Mouse (Mus musculus) erythroblast, embryonic 14.5 days (primary cell): ENCODE data around the gene Nmur1. TPM values are rescaled to one million over a fixed set of nuclear protein-coding genes. Genes with fewer than 3 reads are reported as not detected.
"Not testable (repeated sequence)": the region's sequence is repeated elsewhere in the genome, so short reads cannot be mapped to it uniquely, and the experiment has no call there.

Experiments
- H3K27me3 ChIP-seq: 2 replicates; pipeline ENCODE4 v1.6.1; 2012; ENCODE audit warnings: inconsistent platforms; ENCODE audit not compliant: control insufficient read depth
- H3K36me3 ChIP-seq: 2 replicates; pipeline ENCODE4 v1.6.1; 2012; ENCODE audit warnings: mild to moderate bottlenecking, inconsistent platforms; ENCODE audit not compliant: control insufficient read depth
- H3K4me1 ChIP-seq: 2 replicates; pipeline ENCODE4 v1.6.1; 2012; ENCODE audit warnings: inconsistent platforms; ENCODE audit not compliant: control insufficient read depth
- H3K4me3 ChIP-seq: replicated peaks from 2 replicates; pipeline ENCODE3; 2012; ENCODE audit warnings: moderate library complexity, mild to moderate bottlenecking, inconsistent platforms
- H3K9me3 ChIP-seq: 2 replicates; pipeline ENCODE4 v1.6.1; 2012; ENCODE audit warnings: low read length, inconsistent platforms, mixed read lengths; ENCODE audit not compliant: control insufficient read depth
- GATA1 ChIP-seq: IDR thresholded peaks from 2 replicates; pipeline ENCODE4 v1.6.1; 2012; ENCODE audit warnings: low read length, inconsistent platforms, mixed read lengths
- TAL1 ChIP-seq: IDR thresholded peaks from 3 replicates; pipeline ENCODE4 v1.6.1; 2012; ENCODE audit warnings: low read length, inconsistent platforms, mixed read lengths
- polyA plus RNA-seq: library from polyadenylated mRNA; stranded (reverse); fragments of >175 nt; gene quantifications from 2 replicates; pipeline ENCODE4 v1.2.3, GENCODE M21; 2012

Nmur1 gene
- not detected in 2 replicates for polyA plus RNA-seq

GRCm38 (mm10) chr1:86426128-86426527 lies at the start of gene Nmur1, which contains the start of gene Tex44:
Gene Nmur1 (minus strand): TSS chr1:86426228.
Gene Tex44 (plus strand): TSS chr1:86426329.
- peaks cover 2% of the 10 kb centered on the region; the same call in 1 of the 2 replicates for H3K4me1 ChIP-seq
- H3K27me3 ChIP-seq = no peaks in the 10 kb centered on the region
- H3K36me3 ChIP-seq = no peaks in the 10 kb centered on the region
- H3K9me3 ChIP-seq = no peaks in the 10 kb centered on the region
- TF ChIP-seq GATA1 = no peak
- no peak for TF ChIP-seq TAL1
- no peak within 1 kb of the TSS for H3K4me3 ChIP-seq

- Histone ChIP-seq H3K4me1 (peaks cover 59% of the 10 kb centered on the region), H3K27me3 (no peaks in the 10 kb centered on the region), H3K4me3 (no peak overlapping the region), H3K36me3 (peaks cover 5% of the 10 kb centered on the region; the same call in 1 of the 2 replicates), H3K9me3 (peaks cover 4% of the 10 kb centered on the region; the same call in 1 of the 2 replicates)
- no peak for TF ChIP-seq TAL1
- no peak for TF ChIP-seq GATA1
Measured at GRCm38 (mm10) chr1:86473109-86473760, 47.2 kb upstream of the Nmur1 start.

DNA sequence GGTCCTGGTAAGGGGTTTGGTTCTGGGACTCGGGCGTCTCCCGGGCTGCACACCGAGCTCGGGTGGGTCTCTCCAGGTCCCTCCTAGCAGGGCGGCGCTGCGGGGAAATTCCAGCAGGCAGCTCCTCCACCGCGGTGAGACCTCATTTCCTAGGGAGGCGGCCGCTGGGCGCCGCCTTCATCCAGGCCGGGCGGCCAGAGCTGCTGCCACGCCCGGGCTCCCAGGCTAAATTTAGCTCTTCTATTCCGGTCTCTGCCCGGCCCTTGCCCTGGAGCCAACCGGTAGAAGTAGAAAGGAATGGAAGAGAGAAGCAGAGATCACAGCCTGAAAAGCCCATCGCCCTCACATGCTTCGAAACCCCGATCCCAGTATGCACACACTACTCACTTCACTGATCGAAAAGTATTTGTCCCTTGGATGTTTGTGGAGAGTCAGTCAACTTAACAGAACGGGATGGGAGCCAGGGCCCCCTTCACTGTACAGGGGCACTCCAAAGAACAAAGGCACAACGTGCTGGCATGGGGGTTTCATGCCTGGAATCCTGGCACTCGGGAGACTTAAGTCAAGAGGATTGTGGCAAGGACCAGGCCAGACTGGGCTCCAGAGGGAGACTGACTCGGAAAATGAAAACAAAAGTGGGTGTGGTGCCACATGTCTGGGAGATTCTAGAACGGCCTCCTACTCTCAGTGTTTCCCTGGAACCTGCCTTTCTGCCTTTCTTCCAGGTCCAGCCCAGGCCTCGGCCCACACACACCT lies 46.3 kb upstream of the Nmur1 start:
- TF ChIP-seq GATA1 (no peak), TAL1 (no peak)
- Histone ChIP-seq H3K4me1 (peaks cover 51% of the 10 kb centered on the region), H3K27me3 (no peaks in the 10 kb centered on the region), H3K9me3 (no peaks in the 10 kb centered on the region), H3K4me3 (peak overlapping the region; percentile 59), H3K36me3 (no peaks in the 10 kb centered on the region)

- peaks cover 46% of the 10 kb centered on the region for H3K4me1 ChIP-seq
- H3K27me3 ChIP-seq, H3K36me3 ChIP-seq, H3K9me3 ChIP-seq: not testable (repeated sequence)
- peak overlapping the region; percentile 59 for H3K4me3 ChIP-seq
Measured at GRCm38 (mm10) chr1:86471504-86471961, 45.5 kb upstream of the Nmur1 start.

GRCm38 (mm10) chr1:86470519-86471181 lies 44.6 kb upstream of the Nmur1 start:
- H3K9me3 ChIP-seq = no peaks in the 10 kb centered on the region
- H3K4me1 ChIP-seq = peaks cover 42% of the 10 kb centered on the region
- H3K27me3 ChIP-seq = no peaks in the 10 kb centered on the region
- no peaks in the 10 kb centered on the region for H3K36me3 ChIP-seq
- TF ChIP-seq TAL1 (no peak), GATA1 (no peak)
- no peak overlapping the region for H3K4me3 ChIP-seq

DNA sequence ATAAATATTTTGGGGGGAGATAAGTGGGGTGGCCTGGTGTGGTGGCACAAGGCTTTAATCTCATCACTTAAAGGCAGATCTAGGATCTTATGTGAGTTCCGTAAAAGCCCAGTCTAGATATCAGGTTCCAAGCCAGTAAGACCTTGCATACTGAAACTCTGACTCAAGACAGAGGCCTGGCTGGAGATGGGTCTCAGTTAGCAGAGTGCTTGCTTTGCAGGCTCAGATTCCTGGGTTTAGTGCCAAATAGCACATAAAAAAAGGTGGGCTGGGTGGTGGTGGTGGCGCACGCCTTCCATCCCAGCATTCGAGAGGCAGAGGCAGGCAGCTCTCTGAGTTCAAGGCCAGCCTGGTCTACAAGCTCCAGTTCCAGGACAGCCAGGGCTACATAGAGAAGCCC lies 43.8 kb upstream of the Nmur1 start:
- no peaks in the 10 kb centered on the region for H3K36me3 ChIP-seq
- peaks cover 40% of the 10 kb centered on the region for H3K4me1 ChIP-seq
- no peak overlapping the region for H3K4me3 ChIP-seq
- no peaks in the 10 kb centered on the region for H3K27me3 ChIP-seq
- no peak for TF ChIP-seq TAL1
- TF ChIP-seq GATA1 = no peak
- no peaks in the 10 kb centered on the region for H3K9me3 ChIP-seq

GRCm38 (mm10) chr1:86467416-86467815 lies 41.4 kb upstream of the Nmur1 start:
- Histone ChIP-seq H3K36me3 (no peaks in the 10 kb centered on the region), H3K9me3 (no peaks in the 10 kb centered on the region), H3K4me1 (peaks cover 28% of the 10 kb centered on the region), H3K27me3 (no peaks in the 10 kb centered on the region), H3K4me3 (no peak overlapping the region)
- no peak for TF ChIP-seq GATA1
- TF ChIP-seq TAL1 = no peak

DNA sequence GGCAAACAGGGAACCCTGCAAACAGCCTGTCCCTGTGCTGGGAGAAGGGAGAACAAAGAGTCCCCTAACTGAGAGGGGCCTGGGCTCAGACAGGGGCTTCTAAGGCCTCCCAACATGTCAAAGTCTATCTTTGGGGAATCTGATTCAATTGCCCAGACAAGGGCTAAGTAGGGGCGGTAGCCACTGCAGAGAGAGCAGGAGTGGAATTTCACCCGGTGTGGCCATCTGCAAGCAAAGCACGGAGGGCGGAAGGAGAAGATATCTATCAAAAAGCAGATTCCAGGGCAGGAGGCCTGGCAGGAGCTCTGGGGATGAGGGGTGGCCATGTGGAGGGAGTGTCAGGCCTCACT lies 38.8 kb upstream of the Nmur1 start:
- Histone ChIP-seq H3K4me1 (peaks cover 3% of the 10 kb centered on the region), H3K36me3 (no peaks in the 10 kb centered on the region), H3K4me3 (no peak overlapping the region), H3K9me3 (no peaks in the 10 kb centered on the region), H3K27me3 (no peaks in the 10 kb centered on the region)
- TF ChIP-seq TAL1 = no peak
- TF ChIP-seq GATA1 = no peak

- H3K4me1 ChIP-seq = peaks cover 3% of the 10 kb centered on the region
- H3K27me3 ChIP-seq = no peaks in the 10 kb centered on the region
- H3K4me3 ChIP-seq = no peak overlapping the region
- no peaks in the 10 kb centered on the region for H3K36me3 ChIP-seq
- no peaks in the 10 kb centered on the region for H3K9me3 ChIP-seq
- no peak for TF ChIP-seq TAL1
- TF ChIP-seq GATA1 = no peak
Measured at GRCm38 (mm10) chr1:86464223-86464874, 38.3 kb upstream of the Nmur1 start.
